Mouse (Mus musculus): Measurements from ENCODE around the gene Serpina3n. TPM values are rescaled to one million over a fixed set of nuclear protein-coding genes. Genes with fewer than 3 reads are reported as not detected.
A peak's percentile ranks its signal among the peaks of the same experiment; 100 is the strongest.

Serpina3n gene
- total and polyA plus RNA-seq, 2 experiments from 2014 or later, result 6.7 to 12.1 TPM

- Histone ChIP-seq H3K4me1 (ENCODE audit: insufficient read depth, low read length) (no peaks in the 10 kb centered on the region), H3K27ac (peak overlapping the region; percentile 51; the same call in 1 of the 2 replicates), H3K4me3 (ENCODE audit: low read length) (no peak overlapping the region), H3K27me3 (ENCODE audit: insufficient read depth, low read length) (no peaks in the 10 kb centered on the region), H3K36me3 (ENCODE audit: insufficient read depth, low read length) (no peaks in the 10 kb centered on the region), H3K9me3 (ENCODE audit: low read length) (no peaks in the 10 kb centered on the region), H3K4me2 (ENCODE audit: low read depth, low read length) (peak overlapping the region; percentile 53; the same call in 1 of the 2 replicates), H3K9ac (replicated peaks; ENCODE audit: low read length) (no peak overlapping the region)
- DNase-seq (ENCODE audit: low spot score) (peak; percentile 55), ATAC-seq (peak; percentile 51)
- peak; percentile 83 for TF ChIP-seq CTCF (IDR thresholded peaks at IDR 0.05; ENCODE audit: low read depth)
- WGBS, result 5% methylated on average over 2 of the region's 2 CpGs
These were observed 12.6 kb downstream of the Serpina3n start for GRCm38 (mm10) chr12:104419136-104419462.

DNA sequence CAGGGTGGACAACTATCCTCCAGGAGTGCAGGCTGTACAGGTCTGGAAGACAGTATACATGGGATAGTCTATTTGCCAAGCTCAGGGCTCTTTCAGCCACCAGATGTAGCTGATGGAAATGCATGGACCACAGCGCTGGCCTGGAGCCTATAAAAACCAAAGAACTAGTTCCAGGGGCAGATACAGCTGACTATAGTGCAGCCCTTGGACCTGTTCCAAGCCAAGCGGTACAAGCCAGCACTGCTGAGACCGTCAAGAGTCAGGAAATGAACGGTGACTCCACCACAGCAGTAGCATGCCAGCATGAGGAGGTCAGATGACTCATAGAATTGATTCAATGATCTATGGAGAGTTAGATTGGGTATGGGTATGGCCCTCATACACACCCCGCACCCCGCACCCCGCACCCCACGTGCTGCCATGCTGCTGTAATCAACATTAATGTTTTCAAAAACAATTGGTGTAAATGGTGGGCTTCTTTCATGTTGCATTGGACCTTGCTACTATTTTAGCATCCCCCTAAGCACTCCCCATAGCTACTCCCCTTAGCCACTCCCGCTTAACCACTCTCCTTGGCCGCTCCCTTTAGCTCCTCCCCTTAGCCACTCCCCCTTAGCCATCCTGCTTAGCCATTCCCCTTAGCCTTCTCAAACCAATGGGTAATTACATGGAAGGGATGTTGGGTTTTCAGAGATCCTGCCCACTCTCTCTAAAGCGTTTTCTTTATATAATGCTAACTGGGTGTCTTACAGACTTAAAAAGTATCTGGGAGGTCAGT lies 16.3 kb downstream of the Serpina3n start:
- H3K36me3 ChIP-seq (ENCODE audit: insufficient read depth, low read length), result no peaks in the 10 kb centered on the region
- no peak overlapping the region for H3K4me3 ChIP-seq (ENCODE audit: low read length)
- H3K27ac ChIP-seq, result no peak overlapping the region
- peak; percentile 32 for DNase-seq (ENCODE audit: low spot score)
- WGBS, result 57% methylated on average over 11 of the region's 11 CpGs
- ATAC-seq, result no peak
- no peaks in the 10 kb centered on the region for H3K4me1 ChIP-seq (ENCODE audit: insufficient read depth, low read length)
- no peak for TF ChIP-seq CTCF (IDR thresholded peaks at IDR 0.05; ENCODE audit: low read depth)
- H3K9me3 ChIP-seq (ENCODE audit: low read length), result no peaks in the 10 kb centered on the region
- no peak overlapping the region for H3K4me2 ChIP-seq (ENCODE audit: low read depth, low read length)
- H3K27me3 ChIP-seq (ENCODE audit: insufficient read depth, low read length), result no peaks in the 10 kb centered on the region
- H3K9ac ChIP-seq (replicated peaks; ENCODE audit: low read length), result no peak overlapping the region

DNA sequence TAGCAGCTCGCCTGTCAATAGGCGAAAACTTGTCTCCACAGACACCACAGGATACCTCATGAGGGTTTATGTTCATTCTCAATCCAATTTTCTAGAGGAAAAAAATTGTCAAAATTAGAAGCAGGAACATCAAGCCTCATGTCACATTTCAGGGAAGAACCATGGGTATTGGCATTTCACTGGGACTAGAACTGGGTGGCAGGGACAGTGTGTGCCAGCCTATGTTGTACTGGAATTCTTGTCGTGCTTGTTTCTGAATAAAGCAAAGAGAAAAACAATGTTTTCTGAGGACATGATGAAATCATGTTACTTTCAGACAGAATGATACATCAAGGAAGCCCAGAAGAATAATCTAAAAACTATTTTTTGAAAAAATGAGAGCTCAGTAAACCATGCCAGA lies 19.1 kb downstream of the Serpina3n start:
- DNase-seq (ENCODE audit: low spot score) (no peak), ATAC-seq (no peak)
- H3K4me2 ChIP-seq (ENCODE audit: low read depth, low read length), result no peak overlapping the region
- H3K9ac ChIP-seq (replicated peaks; ENCODE audit: low read length), result no peak overlapping the region
- no peaks in the 10 kb centered on the region for H3K4me1 ChIP-seq (ENCODE audit: insufficient read depth, low read length)
- TF ChIP-seq CTCF (IDR thresholded peaks at IDR 0.05; ENCODE audit: low read depth), result no peak
- no peaks in the 10 kb centered on the region for H3K27me3 ChIP-seq (ENCODE audit: insufficient read depth, low read length)
- H3K27ac ChIP-seq, result no peak overlapping the region
- H3K36me3 ChIP-seq (ENCODE audit: insufficient read depth, low read length), result no peaks in the 10 kb centered on the region
- WGBS, result 87% methylated on average over 3 of the region's 3 CpGs
- no peaks in the 10 kb centered on the region for H3K9me3 ChIP-seq (ENCODE audit: low read length)
- no peak overlapping the region for H3K4me3 ChIP-seq (ENCODE audit: low read length)

DNA sequence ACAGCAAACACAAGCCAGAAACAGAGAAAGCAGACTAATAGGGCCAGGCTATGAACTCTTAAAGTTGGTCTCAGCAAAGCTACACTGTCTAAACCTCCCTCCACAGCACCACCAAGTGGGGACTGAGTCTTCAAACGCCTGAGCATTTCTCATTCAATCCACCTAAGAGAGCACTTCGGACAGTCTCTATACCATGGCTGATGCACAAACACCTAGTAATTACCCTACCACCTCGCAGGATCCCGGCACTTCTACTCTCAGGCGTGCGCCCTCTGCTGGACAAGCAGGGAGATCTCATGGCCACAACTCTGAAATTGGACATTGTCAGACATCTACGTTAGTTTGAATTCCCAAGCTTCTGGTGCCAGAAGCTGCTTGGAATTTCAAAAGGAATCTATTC lies 20.4 kb downstream of the Serpina3n start:
- TF ChIP-seq CTCF (IDR thresholded peaks at IDR 0.05; ENCODE audit: low read depth), result peak; percentile 81
- 5% methylated on average over 7 of the region's 7 CpGs for WGBS
- Histone ChIP-seq H3K9ac (replicated peaks; ENCODE audit: low read length) (no peak overlapping the region), H3K27ac (no peak overlapping the region), H3K36me3 (ENCODE audit: insufficient read depth, low read length) (no peaks in the 10 kb centered on the region), H3K27me3 (ENCODE audit: insufficient read depth, low read length) (no peaks in the 10 kb centered on the region), H3K4me3 (ENCODE audit: low read length) (no peak overlapping the region), H3K9me3 (ENCODE audit: low read length) (no peaks in the 10 kb centered on the region), H3K4me1 (ENCODE audit: insufficient read depth, low read length) (no peaks in the 10 kb centered on the region), H3K4me2 (ENCODE audit: low read depth, low read length) (no peak overlapping the region)
- DNase-seq (ENCODE audit: low spot score), result peak; percentile 77
- ATAC-seq, result peak; percentile 66

- no peaks in the 10 kb centered on the region for H3K36me3 ChIP-seq (ENCODE audit: insufficient read depth, low read length)
- H3K9me3 ChIP-seq (ENCODE audit: low read length), result no peaks in the 10 kb centered on the region
- no peak for ATAC-seq
- no peak overlapping the region for H3K27ac ChIP-seq
- no peak overlapping the region for H3K4me2 ChIP-seq (ENCODE audit: low read depth, low read length)
- H3K9ac ChIP-seq (replicated peaks; ENCODE audit: low read length), result no peak overlapping the region
- H3K4me3 ChIP-seq (ENCODE audit: low read length), result no peak overlapping the region
- DNase-seq (ENCODE audit: low spot score), result peak; percentile 7
- no peaks in the 10 kb centered on the region for H3K27me3 ChIP-seq (ENCODE audit: insufficient read depth, low read length)
- H3K4me1 ChIP-seq (ENCODE audit: insufficient read depth, low read length), result no peaks in the 10 kb centered on the region
- 44% methylated on average over 10 of the region's 10 CpGs for WGBS
- no peak for TF ChIP-seq CTCF (IDR thresholded peaks at IDR 0.05; ENCODE audit: low read depth)
These were observed 24.8 kb downstream of the Serpina3n start for GRCm38 (mm10) chr12:104431359-104431758.

GRCm38 (mm10) chr12:104433214-104433613 lies 26.7 kb downstream of the Serpina3n start:
- Histone ChIP-seq H3K9ac (replicated peaks; ENCODE audit: low read length) (no peak overlapping the region), H3K9me3 (ENCODE audit: low read length) (no peaks in the 10 kb centered on the region), H3K4me3 (ENCODE audit: low read length) (no peak overlapping the region), H3K36me3 (ENCODE audit: insufficient read depth, low read length) (no peaks in the 10 kb centered on the region), H3K27me3 (ENCODE audit: insufficient read depth, low read length) (no peaks in the 10 kb centered on the region), H3K4me1 (ENCODE audit: insufficient read depth, low read length) (no peaks in the 10 kb centered on the region), H3K27ac (no peak overlapping the region), H3K4me2 (ENCODE audit: low read depth, low read length) (no peak overlapping the region)
- no peak for DNase-seq (ENCODE audit: low spot score)
- 25% methylated on average over 7 of the region's 7 CpGs for WGBS
- no peak for ATAC-seq
- TF ChIP-seq CTCF (IDR thresholded peaks at IDR 0.05; ENCODE audit: low read depth), result no peak
